Mouse (Mus musculus) cortical plate, adult 2 months (tissue): ENCODE data around the gene Slc43a3.

Source experiments
- CTCF ChIP-seq: fragments of 200-500 bp; IDR thresholded peaks from 2 replicates; pipeline ENCODE4 v1.5.1; 2011; ENCODE audit warnings: mild to moderate bottlenecking, control low read depth, low read length; ENCODE audit not compliant: insufficient read depth; ENCODE audit errors: extremely low read depth
- POLR2A ChIP-seq: fragments of 200-500 bp; IDR thresholded peaks from 2 replicates; pipeline ENCODE4 v1.6.1; 2011; ENCODE audit warnings: mild to moderate bottlenecking, low read length, control low read depth; ENCODE audit not compliant: insufficient read depth; ENCODE audit errors: extremely low read depth

DNA sequence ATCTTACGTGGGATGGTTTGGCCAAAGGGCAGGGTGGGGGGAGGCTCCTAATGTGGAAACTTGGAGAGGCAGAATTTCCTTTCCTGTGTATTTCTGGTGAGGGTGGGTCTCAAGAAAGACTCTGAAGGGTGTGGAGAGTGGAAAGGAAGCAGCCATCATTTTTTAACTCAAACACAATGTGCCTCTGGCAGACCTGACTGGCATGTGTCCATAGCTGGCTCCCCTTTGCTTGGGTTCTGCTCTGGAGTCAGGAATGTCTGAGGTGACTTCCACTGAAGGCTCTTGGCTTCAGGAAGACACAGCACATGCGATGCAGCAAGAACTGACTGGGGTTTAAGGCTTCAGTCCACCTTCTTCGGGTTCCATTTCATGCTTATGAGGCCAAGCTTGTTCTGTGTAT, 21.0 kb upstream of the Slc43a3 start:
- TF ChIP-seq POLR2A (no peak), CTCF (no peak)
